Mouse (Mus musculus) c-Kit-positive CD71-positive TER-119-positive erythroid progenitor cells, embryonic 14.5 days (primary cell): Measurements from ENCODE around the gene Rbfox2.

Experiments used
- DNase-seq: peaks from one replicate; pipeline ENCODE4 v3.0.0-alpha.2; 2013; ENCODE audit warnings: low spot score

Rbfox2 gene

DNA sequence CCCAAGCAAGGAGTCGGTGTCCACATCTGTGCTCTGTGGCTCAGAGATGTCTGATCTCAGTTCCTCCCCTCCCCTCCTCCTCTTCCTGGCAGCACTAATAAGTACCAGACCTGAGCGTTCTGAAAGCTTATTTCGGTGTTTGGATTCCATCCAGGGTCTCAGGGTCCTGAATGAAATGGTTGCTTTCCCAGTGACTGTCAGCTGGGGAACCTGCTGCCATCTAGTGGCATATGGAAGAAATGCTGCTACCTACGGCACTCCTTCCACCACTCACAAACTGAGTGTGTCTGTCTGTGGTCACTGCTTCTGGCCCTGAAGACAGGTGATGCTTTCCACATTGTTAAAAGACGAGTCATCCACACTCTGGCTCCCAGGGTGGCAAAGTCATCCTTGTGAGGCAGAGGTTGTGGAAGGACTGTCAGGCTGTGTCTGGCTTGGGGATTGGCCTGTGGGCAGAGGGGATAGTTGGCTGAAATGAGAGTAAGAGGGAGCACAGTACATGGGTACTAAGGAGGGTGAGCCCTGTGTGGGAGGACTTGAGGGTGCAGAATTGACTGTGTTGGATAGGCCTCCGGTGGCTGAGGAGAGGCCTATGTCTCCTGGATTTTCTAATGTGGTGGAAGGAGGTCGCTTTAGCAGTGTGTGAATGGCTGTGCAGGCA, 277.3 kb downstream of the Rbfox2 start:
- peak; percentile 17 for DNase-seq
